In the genomic region with DNA sequence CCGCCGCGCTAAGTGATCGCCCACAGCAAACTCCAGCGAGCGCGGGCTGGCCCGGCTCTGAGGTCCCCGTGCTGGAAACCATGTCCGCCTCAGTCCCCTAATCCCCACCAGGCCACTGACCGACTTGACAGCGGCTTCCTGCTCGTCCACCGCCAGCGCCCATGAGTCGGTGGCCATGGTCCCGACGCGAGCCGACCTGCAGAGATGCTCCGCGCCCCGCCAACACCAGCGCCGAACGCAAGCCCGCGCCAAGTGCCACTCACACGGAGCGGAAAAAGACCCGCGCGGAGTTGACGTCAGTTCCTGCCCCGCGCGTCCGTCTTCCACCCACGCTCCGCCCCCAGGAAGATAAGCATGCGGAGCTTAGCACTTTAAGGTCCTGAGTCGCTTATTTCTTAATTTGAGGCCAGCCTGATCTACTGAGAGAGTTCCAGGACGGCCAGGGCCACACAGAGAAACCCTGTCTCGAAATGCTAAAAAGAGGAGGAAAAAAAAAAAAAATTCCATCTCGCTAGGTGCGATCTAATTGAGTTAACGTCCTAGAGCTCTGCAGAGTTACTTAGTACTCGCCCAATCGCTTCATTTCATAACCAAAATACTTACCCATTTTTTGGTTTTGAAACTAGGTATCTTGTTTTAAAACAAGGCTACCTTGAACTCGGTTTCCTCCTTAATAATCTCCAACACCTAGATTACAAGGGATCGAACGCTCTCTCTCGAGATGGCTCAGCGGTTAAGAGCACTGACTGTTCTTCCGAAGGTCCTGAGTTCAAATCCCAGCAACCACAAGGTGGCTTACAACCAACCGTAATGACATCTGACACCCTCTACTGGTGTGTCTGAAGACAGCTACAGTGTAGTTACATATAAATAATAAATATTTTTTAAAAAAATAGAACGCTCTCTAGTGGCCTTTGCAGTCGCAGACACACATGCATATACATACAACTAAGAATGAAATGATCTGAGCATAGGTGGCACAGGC, we compare ENCODE assay signal across 8 mouse cellular contexts. TPM values are rescaled to one million over a fixed set of nuclear protein-coding genes. Genes with fewer than 3 reads are reported as not detected.
DNase-seq lines count a peak whose midpoint lies in the region; ATAC-seq and TF ChIP-seq lines count a peak whose summit lies in the region.

A gene (minus strand): TSS at position 254 of the 985 bp plus-strand sequence.

- peak; percentile 61; the same call in 1 of the 2 replicates for TF ChIP-seq POLR2A in cortical plate, adult 2 months (IDR thresholded peaks at IDR 0.05; ENCODE audit: extremely low read depth, insufficient read depth, low read length)

- peak; percentile 94 for ATAC-seq in activated CD4-positive, CD25-positive, alpha-beta regulatory T cell, adult 4 months
- ATAC-seq in megakaryocyte progenitor cell, adult 5-6 weeks (replicated peaks; ENCODE audit: poor library complexity), result peak; percentile 98

- peak within 1 kb of the TSS; percentile 71 for H3K4me3 ChIP-seq in cortical plate, adult 2 months (ENCODE audit: insufficient read depth, low read length)

- DNase-seq in gastrocnemius, postnatal 10 days, result peak; percentile 86
- DNase-seq in induced T-regulatory cell, adult 2 months (ENCODE audit: low read depth), result peak; percentile 96
- peak; percentile 71 to 89 for DNase-seq in left cerebral cortex, adult 9 months (ENCODE audit: low spot score in 2 of 2)
- DNase-seq in right cerebral cortex, postnatal 14 days, result peak; percentile 90
- DNase-seq in urinary bladder, postnatal 36 days (ENCODE audit: low spot score in 2 of 2), result peak; percentile 81 to 89

- H3K4me1 ChIP-seq in cortical plate, adult 2 months (ENCODE audit: control insufficient read depth, insufficient read depth, low read length), result 0 out of 2 replicates have a peak, but pooled peaks cover 1% of the 10 kb centered on the region

- no peak for TF ChIP-seq CTCF in cortical plate, adult 2 months (IDR thresholded peaks at IDR 0.05; ENCODE audit: extremely low read depth, insufficient read depth, low read length)

- peak within 1 kb of the TSS; percentile 66 for H3K27ac ChIP-seq in cortical plate, adult 2 months (ENCODE audit: insufficient read depth, low read length)

RNA-seq across cellular contexts. Expression of the gene that starts here (rescaled TPM):
- 10 to 100 TPM; 13.2 to 14.0 TPM for polyA plus RNA-seq in activated CD4-positive, CD25-positive, alpha-beta regulatory T cell, adult 4 months (2017; shearing (Covaris generic))
- 23.8 TPM in 2 replicates for polyA plus RNA-seq in cortical plate, adult 2 months (2012; rRNA removed)
- 10 to 100 TPM; 35.8 to 43.5 TPM for total RNA-seq in gastrocnemius, postnatal 10 days (2021)
- 75.2 and 76.8 TPM in 2 replicates for total RNA-seq in megakaryocyte progenitor cell, adult 5-6 weeks (2015)
- 37.4 and 48.8 TPM in 2 replicates for total RNA-seq in megakaryocyte progenitor cell, adult 5-6 weeks (2017)

Comparison
In these comparisons a context has a peak if more than half of its experiments do, and no peak if none do; other contexts are left out.
1. Peak in every context shown above with its lines: DNase-seq, ATAC-seq, H3K4me3 ChIP-seq and H3K27ac ChIP-seq.